Mouse (Mus musculus) ovary, adult 18-20 months (tissue): Measurements from ENCODE around the gene Epn3.

Experiments used
- DNase-seq: peaks from one replicate; pipeline ENCODE4 v3.0.0; 2022; ENCODE audit warnings: low spot score, mixed read lengths

The Epn3 gene

GRCm38 (mm10) chr11:94499661-94500152, at the start of gene Epn3:
Gene Epn3 (minus strand): TSS chr11:94499974.
- DNase-seq: peak; percentile 23

- DNase-seq: peak; percentile 90
Observed at GRCm38 (mm10) chr11:94548888-94549690, 49.3 kb upstream of the Epn3 start, which contains the start of gene Rsad1. Gene Rsad1 (minus strand): TSS chr11:94549255.

DNA sequence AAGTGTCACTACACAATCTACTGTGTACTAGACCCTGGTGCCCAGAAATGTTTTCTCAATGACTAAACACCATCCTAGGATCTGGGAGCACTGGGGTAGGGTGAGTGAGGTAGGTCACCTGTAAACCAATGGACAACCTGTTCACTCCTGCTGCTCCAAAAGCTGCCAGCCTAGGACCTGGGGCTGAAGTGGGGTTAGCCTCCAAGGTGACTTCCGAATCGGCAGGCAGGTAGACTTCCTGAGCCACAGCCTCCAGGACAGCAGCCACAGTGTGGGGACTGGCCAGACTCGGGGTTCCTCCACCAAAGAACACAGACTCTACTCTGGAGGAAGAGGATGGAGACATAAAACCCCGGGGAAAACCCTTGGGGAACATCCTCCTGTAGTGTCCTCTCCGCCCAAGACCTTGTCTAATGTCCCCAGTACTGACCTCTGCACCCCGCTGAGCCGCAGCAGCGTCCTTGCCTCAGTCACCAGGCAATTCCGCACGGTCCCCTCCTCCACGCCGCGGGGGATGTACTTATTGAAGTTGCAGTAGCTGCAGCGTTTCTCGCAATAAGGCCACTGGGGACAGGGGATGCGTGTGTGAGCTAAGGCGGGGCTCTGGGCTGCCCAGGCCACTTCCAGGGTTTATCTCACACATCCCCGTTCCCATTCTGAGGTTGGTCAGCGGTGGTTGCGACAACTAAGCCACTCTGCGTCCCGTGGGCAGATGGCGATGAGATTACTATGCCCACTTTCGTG, 48.4 kb upstream of the Epn3 start:
- peak; percentile 35 for DNase-seq

DNA sequence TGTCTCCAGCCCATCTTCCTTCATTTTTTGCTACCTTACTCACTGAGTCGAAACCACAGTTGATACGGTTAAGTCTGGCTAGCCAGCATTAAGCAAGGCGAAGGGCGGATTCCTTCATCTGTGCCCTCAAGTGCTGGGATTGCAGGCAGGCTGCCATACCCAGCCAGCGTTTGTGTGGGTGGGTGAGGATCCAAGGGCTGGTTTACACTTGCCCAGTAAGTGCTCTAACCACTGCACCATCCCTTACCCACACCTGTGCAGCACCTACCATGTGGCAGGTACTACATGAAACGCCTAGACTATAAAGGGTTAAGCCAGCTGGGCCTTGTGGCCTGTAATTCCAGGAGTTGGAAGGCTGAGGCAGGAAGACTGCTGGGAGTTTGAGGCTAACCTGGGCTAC, 47.5 kb upstream of the Epn3 start:
- DNase-seq: no peak

DNA sequence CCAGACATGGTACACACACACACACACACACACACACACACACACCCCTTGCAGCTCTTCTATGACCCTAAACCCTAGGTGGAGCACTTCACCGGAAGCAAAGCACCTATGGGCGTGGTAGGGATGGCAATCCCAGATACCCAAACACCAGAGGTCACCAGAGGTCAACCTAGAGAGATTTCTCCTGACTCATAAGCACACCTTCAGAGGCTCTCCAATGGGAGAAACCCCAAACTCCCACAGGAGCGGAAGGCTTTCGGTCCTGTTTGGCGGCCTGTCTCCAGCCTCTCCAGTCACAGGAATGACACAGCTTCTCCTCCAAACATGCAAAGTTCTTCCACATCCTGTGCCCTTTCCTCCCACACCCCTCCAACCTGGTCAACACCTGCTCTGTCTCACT, 46.6 kb upstream of the Epn3 start:
- no peak for DNase-seq

GRCm38 (mm10) chr11:94544422-94544821, 44.6 kb upstream of the Epn3 start:
- no peak for DNase-seq

DNA sequence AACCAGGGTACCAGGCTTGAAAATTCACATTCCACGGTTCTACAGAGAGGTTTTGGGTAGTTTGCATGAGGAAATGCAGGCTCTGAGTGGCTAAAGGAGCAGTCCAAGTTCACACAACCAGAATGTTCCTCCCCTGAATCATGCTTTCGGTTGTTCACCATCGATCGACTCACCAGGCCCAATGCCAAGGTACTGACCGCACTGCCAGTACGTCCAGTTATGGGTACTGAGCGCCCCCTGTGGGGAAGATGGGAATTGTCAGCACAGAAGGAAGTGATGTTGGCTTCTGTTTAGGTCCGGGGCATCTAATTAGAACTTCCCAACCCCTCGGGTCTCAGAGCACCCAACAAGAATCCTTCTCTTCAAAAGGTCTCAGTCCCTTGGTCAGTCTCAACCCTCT, 44.2 kb upstream of the Epn3 start:
- DNase-seq: peak; percentile 84

- DNase-seq: no peak
Observed at GRCm38 (mm10) chr11:94543344-94543743, 43.6 kb upstream of the Epn3 start.

- DNase-seq: no peak
Observed at GRCm38 (mm10) chr11:94542400-94542799, 42.6 kb upstream of the Epn3 start.

DNA sequence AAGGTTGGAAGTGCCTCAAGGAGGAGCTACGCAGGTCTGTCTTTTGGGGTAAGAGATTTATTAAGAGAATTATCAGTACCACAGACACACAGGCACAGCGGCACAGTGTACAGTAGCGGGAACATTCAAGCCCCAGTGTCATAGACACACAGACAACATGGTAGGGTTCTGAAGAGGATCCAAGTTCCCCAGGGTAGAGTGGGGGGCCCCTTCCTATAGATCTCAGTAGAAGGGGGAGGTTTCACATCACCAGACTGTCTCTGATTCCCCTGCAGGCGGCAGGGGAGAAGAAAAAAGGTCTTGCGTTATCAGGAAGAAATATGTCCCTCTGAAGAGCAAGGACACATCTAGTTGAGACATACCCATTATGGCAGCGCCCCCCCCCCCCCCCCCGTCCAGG, 40.0 kb upstream of the Epn3 start:
- DNase-seq: no peak

- DNase-seq: no peak
Observed at GRCm38 (mm10) chr11:94538733-94539292, 39.0 kb upstream of the Epn3 start.

GRCm38 (mm10) chr11:94533171-94533570, 33.4 kb upstream of the Epn3 start:
- DNase-seq: no peak

DNA sequence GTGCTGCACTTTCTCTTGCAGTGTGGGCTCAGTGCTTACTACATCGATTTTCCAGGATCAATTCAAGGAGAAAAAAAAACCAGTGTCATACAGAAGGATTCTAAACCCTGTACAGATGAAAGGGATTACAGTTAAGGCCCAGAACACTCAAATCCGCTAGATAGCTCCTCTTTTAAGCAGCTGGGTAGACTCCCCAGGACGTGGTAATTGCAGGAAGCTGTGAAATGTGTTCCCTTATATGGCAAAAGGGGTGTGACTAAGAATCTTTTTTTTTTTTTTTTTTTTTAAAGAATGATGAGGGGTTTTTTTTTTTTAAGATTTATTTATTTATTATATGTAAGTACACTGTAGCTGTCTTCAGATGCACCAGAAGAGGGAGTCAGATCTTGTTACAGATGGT, 29.1 kb upstream of the Epn3 start:
- DNase-seq: no peak

DNA sequence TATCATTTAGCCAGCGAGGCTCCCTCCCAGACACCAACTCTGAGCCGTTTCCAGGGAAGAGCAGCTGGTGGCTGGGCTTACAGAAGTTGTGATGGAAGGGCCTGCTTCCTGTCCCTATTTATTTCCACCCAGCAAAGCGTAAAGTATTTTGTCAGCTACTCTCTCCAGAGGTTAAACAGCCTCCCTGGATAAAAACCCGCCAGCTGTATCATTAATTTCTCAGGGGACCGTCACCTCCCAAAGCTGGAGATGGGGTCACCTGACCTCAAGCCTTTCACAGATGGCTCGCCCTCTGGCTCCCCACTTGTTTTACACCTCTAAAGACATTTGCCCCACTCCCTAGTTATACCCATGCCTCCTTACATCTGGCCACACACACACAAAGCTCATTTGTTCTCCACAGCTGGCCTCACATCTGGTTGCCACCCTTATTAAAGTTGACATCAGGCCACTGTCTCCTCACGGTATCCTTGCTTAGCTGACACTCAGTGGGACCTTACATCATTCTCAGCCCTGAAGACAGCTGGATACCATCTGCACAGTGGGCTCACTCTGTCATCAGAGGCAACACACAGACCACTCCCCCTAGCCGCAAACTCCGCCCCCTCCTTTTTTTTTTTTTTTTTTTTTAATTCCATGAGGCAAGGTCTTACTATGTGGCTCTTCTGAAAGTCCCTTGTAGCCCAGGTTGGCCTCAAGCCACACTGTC, 26.6 kb upstream of the Epn3 start:
- DNase-seq: no peak

- peak; percentile 34 for DNase-seq
Observed at GRCm38 (mm10) chr11:94521219-94521843, 21.6 kb upstream of the Epn3 start, which contains the start of gene Mycbpap. Gene Mycbpap (minus strand): TSS chr11:94521742.

DNA sequence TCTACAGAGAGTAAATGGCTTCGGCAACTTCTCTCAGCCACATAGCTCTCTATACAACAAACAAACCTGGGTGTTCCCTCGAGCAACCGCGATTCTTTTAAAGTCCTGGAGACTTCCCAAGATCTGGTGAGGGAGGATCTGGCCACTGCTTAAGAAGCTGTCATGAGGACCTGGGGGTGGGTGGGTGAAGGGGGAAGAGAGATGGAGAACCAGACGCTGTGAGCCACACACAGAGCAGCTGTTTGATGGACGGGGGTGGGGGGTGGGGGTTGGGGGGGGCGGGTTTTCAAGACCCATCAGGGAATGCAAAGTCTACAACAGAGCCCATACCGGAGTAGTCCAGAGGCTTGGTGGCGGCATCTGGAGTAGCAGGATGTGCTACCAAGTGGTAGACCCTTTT, 13.7 kb upstream of the Epn3 start:
- no peak for DNase-seq

- no peak for DNase-seq
Observed at GRCm38 (mm10) chr11:94508976-94509375, 9.2 kb upstream of the Epn3 start.

DNA sequence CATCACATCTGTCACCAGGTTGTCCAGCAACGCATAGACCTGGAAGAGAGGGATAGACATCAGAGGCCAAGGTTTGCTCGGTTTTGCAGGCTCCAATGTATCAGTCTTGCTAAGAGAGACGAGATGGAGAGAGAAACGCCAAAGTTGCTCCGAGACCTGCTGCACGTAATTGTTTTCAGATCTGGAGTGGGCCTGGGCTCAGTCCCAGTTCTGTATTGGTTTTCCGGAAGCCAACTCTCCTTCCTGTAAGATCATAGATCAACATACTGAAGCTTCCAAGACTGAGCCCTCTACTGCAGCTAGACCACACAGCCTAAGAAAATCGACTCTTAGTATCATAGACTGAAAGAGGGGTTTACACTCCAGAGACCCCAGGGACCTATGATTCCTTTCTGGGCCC, 1.7 kb upstream of the Epn3 start:
- no peak for DNase-seq

- DNase-seq: no peak
Observed at GRCm38 (mm10) chr11:94500362-94500761, 588 bp upstream of the Epn3 start.

DNA sequence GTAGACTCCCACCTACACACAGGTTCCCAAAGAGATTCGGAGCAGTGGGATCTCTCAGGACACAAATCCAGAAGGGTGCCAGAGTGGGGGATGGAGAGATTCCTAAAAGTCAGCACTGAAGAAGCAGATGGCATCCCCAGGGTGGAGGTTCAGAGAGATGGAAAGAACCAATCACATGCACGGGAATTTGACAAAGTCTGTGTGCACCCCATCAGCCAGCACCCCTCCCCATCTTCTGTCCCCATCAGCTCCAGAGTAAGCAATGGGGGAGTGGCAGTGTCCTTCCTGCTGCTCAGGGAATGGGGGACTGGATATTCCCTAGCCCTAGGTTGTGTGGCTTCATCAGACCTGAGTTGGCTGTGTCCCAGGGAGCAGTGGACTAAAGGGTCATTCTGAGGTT, 739 bp downstream of the Epn3 start:
- DNase-seq: no peak

- DNase-seq: peak; percentile 67
Observed at GRCm38 (mm10) chr11:94498093-94498996, 1.4 kb downstream of the Epn3 start.
